Mouse (Mus musculus) activated CD4-positive, CD25-positive, alpha-beta regulatory T cell, adult 4 months (primary cell): Measurements from ENCODE around the gene Klf7. TPM values are rescaled to one million over a fixed set of nuclear protein-coding genes. Genes with fewer than 3 reads are reported as not detected.

Source experiments
- ATAC-seq: one replicate; pipeline ENCODE4 v1.8.0; 2017
- polyA plus RNA-seq, 2 experiments: library from polyadenylated mRNA; unstranded; fragments of 100-300 nt; shearing (Covaris generic); gene quantifications; one replicate each; pipeline ENCODE4 v1.2.1; 2017

Gene Klf7
- polyA plus RNA-seq, 2 experiments from 2014 or later = 18.6 to 19.1 TPM

DNA sequence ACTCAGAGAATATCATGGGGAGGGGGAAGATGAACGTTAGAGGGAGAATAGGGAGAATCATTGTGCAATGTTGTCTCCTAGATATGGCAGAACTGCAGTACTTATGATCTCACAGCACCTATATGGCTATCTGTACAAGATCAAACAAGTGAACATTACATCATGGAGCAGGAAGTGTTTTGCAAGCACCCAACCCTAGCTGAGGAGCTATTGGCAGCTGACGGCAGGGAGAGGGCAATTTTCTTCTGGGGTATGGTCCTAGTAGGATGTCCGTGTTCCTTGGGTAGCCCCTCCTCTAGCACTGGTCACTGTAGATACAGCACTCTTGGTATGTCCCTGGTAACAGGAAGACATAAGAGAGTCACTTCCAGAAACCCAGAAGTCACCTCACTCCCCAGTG, 17.4 kb downstream of the Klf7 start:
- ATAC-seq = peak; percentile 76

DNA sequence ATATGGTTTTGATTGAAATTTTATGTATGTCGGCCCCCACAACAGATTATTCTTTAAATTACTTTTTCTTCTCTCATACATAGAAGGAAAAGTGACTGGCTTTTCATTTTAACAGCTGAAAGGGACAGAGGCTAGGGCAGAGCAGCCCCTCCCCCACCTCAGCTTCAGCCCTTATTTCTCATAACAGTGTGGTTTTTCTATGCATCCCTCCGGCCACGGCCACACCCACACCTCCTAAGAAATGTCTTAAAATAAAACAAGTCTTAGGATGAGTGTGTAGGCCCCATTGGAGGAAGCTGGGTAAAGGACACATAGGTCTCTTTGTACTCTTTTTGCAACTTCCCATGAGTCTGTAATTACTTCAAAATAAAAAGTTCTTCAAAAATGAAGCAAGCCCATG, 20.8 kb downstream of the Klf7 start:
- no peak for ATAC-seq

- ATAC-seq = no peak
Observed at GRCm38 (mm10) chr1:64098800-64099199, 23.3 kb downstream of the Klf7 start.

DNA sequence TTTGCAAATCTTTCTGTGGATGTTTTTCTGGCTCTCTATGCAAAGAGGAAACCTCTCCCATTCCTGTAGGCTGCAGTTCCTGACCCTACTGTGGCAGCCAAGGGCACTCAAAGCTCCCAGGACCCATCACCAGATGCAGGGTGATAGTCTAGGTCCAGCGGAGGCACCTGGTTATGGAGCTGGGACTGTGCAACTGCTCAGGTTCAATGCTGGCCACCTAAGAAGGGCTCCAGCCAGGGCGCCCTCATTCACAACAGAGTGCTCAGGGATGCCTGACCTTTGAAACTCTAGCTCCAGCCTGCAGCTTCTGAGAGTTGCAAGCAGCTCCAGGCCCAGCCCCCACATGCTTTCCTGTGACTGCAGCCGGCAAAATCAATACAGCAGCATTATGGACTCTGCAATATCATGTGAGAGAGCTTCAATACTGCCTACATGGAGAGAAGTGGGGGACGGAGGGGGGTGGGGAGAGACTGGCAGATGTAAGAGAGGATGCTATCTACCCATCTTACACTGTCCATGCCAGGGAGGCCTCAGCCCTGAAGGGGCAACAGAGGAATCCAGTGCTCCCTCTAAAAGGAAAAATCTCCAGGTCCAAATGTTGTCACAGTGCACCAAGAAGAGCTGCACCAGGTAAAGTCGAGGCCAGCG, 24.3 kb downstream of the Klf7 start:
- ATAC-seq = no peak

GRCm38 (mm10) chr1:64093018-64093417, 29.1 kb downstream of the Klf7 start:
- ATAC-seq = no peak

DNA sequence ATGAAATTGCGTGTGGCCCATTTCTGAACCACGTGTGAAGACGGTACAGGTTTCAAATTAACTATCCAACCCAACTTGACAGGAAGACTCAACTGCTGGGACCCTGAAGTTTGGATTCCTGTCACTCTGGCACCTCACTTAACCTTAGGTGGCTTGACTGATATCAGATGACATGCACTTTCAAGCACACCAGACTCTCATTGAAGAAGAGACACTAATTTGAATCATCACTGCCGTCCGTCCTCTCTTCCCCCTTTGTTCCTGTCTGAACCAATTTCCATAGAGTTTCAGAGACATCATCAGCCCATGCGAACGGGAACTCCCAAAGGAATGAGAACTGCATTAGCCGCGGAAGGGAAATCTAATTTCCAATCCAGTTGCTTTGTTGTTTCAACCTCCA, 30.5 kb downstream of the Klf7 start:
- no peak for ATAC-seq

DNA sequence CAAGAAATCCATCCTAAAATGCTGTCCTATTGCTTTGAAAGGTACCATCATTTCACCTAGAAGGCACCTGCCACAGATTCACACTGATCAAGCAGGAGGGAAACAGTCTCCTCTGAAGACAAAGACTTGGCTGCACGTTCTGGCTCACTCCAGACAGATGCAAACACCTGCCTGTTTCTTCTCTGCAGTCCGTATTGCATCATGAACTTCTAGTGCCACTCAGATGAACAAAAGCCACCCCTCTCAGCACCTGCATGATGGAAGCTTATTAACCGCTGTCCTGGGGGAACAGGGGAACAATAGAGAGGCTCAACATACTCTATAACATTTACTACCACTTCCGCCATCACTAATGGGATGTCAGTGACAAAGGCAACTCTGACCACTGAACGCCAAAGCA, 31.5 kb downstream of the Klf7 start:
- no peak for ATAC-seq

GRCm38 (mm10) chr1:64089691-64090090, 32.4 kb downstream of the Klf7 start:
- ATAC-seq = no peak

GRCm38 (mm10) chr1:64088604-64089320, 33.3 kb downstream of the Klf7 start:
- no peak for ATAC-seq

GRCm38 (mm10) chr1:64087657-64088603, 34.2 kb downstream of the Klf7 start:
- peak; percentile 30 for ATAC-seq

- ATAC-seq = peak; percentile 61
Observed at GRCm38 (mm10) chr1:64085875-64086274, 36.2 kb downstream of the Klf7 start.

DNA sequence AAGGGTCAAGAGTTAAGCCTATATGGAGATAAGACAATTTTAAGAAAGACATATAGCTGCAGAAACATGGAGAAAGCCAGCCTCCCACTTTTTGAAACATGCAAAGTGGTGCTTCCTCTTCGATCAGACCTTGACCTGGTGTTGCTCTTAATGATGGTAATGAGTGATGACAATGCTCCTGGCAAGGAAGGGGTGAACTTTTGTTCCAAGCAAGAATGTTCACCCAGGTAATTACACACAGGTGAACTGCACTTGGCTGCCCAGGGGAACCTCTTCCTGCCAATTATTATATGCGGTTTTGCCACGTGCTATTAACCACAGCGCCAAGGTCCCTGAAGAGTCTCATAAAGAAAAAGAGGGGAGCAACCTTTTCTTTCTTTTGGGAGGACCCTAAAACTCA, 36.7 kb downstream of the Klf7 start:
- ATAC-seq = no peak

DNA sequence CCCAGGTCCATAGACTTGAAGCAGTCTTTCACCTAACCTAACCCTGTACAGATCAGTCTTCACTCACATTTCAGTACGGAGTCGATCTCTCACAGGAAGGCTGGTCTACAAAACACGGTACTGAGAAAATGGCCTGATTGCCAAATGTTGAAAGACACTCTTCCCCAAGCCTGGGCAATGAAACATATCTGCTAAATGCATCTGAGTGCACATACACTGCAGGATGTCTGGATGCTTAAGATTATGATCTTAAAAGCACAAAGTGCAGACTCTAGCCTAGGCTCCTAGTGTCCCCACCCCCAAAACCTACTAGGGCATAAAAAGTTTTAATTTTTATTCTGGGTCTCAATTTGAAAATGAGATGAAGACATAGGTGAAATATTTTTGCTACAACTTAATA, 37.4 kb downstream of the Klf7 start:
- ATAC-seq = no peak

GRCm38 (mm10) chr1:64081791-64082190, 40.3 kb downstream of the Klf7 start:
- ATAC-seq = no peak

DNA sequence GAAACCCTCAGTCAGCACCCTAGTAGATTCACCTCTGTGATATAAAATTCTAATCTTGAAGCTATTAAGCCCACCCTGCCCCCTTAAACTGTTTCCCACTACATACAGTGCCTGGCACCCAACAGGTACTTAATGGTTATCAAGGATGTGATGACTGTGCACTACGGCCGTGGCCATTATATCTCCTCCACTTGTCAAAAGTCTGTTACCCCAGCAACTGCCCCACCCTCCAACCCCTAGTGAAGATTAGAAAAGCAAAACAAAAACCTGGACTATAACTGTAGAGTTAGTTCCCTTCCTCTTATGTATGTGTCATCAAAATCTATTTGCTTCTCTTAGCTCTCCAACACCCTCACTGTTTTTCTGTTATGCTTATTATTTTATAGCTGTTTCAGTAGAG, 40.9 kb downstream of the Klf7 start:
- ATAC-seq = no peak

GRCm38 (mm10) chr1:64080263-64080662, 41.8 kb downstream of the Klf7 start:
- ATAC-seq = no peak

- no peak for ATAC-seq
Observed at GRCm38 (mm10) chr1:64078747-64079211, 43.3 kb downstream of the Klf7 start.

DNA sequence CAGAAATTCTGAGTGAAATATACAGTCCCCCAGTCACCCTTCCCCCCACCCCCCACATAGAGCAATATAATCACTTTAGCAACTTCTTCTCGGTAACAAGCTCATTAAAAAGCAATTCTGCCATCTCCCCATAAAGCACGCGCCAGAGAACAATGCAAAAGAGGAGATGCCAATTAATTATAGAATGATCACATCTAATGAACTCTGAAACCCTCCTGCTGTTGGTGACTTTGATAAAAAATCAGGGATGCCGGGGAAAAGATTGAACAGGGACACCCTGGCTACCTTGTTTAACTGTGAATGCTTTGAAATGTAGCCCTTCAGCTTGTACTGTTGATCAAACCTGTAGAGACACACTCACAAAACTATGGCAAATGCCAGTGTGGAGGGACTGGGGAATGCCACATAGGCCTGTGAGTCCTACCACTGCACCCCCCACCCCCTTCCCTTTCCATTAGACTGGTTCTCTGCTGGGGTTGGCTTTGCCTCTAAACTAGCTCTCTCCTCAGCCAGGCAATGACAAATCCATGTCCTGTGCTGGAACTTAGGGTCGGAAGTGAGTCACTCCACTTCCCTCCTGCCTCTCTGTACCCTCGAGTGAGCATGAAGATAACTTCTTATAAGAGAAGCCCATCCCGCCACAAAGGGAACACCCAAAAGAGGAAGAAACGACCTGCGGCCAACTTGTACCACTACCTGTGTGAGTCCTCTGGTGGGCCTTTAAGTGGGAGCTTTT, 43.9 kb downstream of the Klf7 start:
- ATAC-seq = no peak

DNA sequence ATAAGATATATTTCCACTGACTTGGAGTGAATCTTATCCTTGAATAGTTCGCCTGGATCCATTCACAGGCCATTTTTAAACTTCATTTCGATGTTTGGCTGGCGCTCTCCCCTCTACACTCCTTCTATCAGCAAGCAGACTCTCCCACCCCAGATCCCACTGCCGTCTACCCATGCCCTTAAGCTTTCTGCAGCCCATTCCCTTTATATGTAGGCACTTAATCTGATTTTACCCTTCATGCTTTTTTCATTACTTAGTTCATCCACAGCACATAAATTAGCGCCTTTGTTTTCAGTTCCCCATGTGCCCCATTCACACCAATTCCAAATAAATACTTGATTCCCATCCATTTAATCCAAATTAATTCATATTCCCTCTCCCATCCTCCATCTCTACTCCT, 48.0 kb downstream of the Klf7 start:
- no peak for ATAC-seq

GRCm38 (mm10) chr1:64070947-64071346, 51.1 kb downstream of the Klf7 start:
- ATAC-seq = no peak

DNA sequence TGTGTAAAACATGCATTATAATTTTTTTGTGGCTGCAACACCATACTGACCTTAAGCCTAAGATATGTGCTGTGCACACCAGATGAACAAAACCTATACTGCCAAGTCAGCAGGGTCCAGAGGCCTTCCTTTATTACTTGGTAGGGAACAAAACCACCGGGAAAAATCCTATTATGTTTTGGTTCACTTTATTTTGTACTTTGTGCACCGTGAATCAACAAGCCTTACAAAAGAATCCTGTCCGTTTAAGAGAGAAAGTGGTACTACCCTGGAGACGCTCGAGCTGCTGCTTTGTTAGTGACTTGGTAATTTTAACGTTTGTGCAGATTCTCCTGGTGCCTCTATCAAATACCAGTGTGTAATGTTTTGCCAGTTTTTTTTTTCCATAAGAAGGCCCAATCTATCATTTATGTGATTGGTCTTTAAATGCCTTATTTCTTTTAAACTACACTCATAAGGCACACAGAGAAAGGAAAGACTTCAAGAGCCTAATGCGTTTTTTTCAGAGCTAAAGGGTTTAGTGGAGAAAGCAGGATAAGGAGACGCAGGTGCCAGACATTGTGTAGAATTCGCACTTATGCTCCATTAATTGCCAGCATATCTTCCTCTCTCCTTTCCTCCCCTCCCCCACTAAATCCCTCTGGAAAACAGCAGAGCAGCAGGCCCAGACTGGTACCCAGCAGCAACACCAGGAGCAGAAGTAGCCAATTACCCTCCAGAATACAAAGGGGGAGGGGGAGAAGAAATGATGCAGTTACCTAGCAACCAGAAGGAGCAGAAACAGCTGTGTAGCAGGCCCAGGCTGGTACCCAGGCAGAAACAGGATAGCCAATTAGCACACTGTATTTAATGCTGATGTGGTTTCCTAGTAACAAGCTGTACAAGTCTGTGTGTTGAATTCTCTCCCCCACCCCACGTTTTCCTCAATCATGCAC, 55.5 kb downstream of the Klf7 start:
- no peak for ATAC-seq
